Comparison of ENCODE assay signal across 9 mouse cellular contexts in the genomic region with DNA sequence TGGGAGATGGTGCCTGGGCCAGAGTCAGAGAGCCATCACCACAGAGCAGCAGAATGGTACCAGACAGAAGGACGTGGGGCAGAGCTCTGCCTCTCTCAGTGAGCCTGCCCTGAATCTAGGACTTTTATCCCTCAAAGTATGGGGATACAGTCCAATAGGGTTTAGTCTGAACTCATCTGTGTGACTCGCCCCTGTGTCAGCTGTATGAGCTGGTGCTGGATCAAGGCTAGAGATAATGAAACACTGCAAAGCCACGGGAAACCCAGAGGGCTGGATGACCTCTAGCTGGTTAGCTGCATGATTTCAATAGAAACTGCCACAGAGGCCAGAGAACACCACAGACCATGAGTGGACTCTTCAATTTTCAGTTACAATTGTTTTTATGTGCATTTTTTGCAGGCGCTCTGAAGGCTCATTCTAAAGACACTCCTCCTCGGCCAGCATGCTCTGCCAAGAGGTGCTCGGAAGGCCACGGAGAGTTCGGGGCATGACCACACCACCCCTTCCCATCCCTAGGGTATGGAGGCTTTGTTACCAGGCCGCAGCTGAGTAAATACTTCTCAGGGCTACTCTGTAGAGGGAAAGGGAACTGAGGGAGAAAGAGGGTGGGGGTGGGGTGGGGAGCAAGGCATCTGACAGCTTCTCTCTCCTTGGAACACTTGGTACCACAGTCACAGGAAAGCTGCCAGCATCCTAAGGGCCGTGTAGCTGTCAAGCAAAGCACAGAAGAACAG. TPM values are rescaled to one million over a fixed set of nuclear protein-coding genes. Genes with fewer than 3 reads are reported as not detected.
A peak's percentile ranks its signal among the peaks of the same experiment; 100 is the strongest.
DNase-seq lines count a peak whose midpoint lies in the region; ATAC-seq lines count a peak whose summit lies in the region.
"Had no signal": no experiment of that assay in that cellular context is flagged by ENCODE, and none has a peak within 500 bp of the region (broad histone marks: within the 10 kb centered on the region; RNA-seq: fewer than 3 reads in every experiment).

No protein-coding gene starts in this region.

- 50% methylated on average over 10 of the region's 10 CpGs for WGBS in heart, embryonic 10.5 days
- 60% methylated on average over 10 of the region's 10 CpGs for WGBS in heart, embryonic 11.5 days (ENCODE audit: insufficient replicate concordance)
- WGBS in hindbrain, embryonic 15.5 days = 25% methylated on average over 10 of the region's 10 CpGs
- WGBS in neural tube, embryonic 12.5 days = 28% methylated on average over 10 of the region's 10 CpGs

- H3K4me3 ChIP-seq in heart, embryonic 10.5 days = no peak overlapping the region
- H3K4me3 ChIP-seq in heart, embryonic 11.5 days (ENCODE audit: low read depth, low read length) = no peak overlapping the region
- no peak overlapping the region for H3K4me3 ChIP-seq in hindbrain, embryonic 15.5 days
- no peak overlapping the region for H3K4me3 ChIP-seq in neural tube, embryonic 12.5 days
- H3K4me3 ChIP-seq: limb, embryonic 13.5 days had no signal

- H3K36me3 ChIP-seq in heart, embryonic 10.5 days = no peaks in the 10 kb centered on the region
- H3K36me3 ChIP-seq in heart, embryonic 11.5 days (ENCODE audit: control insufficient read depth, insufficient read depth, low read length) = no peaks in the 10 kb centered on the region
- H3K36me3 ChIP-seq in hindbrain, embryonic 15.5 days = no peaks in the 10 kb centered on the region
- no peaks in the 10 kb centered on the region for H3K36me3 ChIP-seq in neural tube, embryonic 12.5 days
- H3K36me3 ChIP-seq: limb, embryonic 13.5 days had no signal

- no peaks in the 10 kb centered on the region for H3K27me3 ChIP-seq in heart, embryonic 10.5 days (ENCODE audit: insufficient read depth, poor library complexity, severe bottlenecking)
- H3K27me3 ChIP-seq in heart, embryonic 11.5 days (ENCODE audit: control insufficient read depth, insufficient read depth, low read length) = no peaks in the 10 kb centered on the region
- no peaks in the 10 kb centered on the region for H3K27me3 ChIP-seq in hindbrain, embryonic 15.5 days
- no peaks in the 10 kb centered on the region for H3K27me3 ChIP-seq in neural tube, embryonic 12.5 days (replicated peaks)
- H3K27me3 ChIP-seq: limb, embryonic 13.5 days had no signal

- peak overlapping the region; percentile 24; the same call in 1 of the 2 replicates for H3K27ac ChIP-seq in heart, embryonic 10.5 days
- H3K27ac ChIP-seq in heart, embryonic 11.5 days (ENCODE audit: low read depth, low read length) = no peak overlapping the region
- H3K27ac ChIP-seq in hindbrain, embryonic 15.5 days (replicated peaks) = peak overlapping the region; percentile 25; the same call in 1 of the 2 replicates
- no peak overlapping the region for H3K27ac ChIP-seq in neural tube, embryonic 12.5 days

- no peak for DNase-seq in heart, embryonic 10.5 days (ENCODE audit: low spot score)
- DNase-seq in adrenal gland, postnatal 14 days = peak; percentile 60
- DNase-seq in layer of hippocampus, postnatal 10 days (ENCODE audit: low spot score in 2 of 2) = no peak
- no peak for DNase-seq in right cerebral cortex, postnatal 25 days
- no peak for DNase-seq in frontal cortex, postnatal 25 days (ENCODE audit: low spot score in 2 of 2)

- peaks cover 15% of the 10 kb centered on the region for H3K4me1 ChIP-seq in heart, embryonic 10.5 days
- H3K4me1 ChIP-seq in heart, embryonic 11.5 days (ENCODE audit: control insufficient read depth, insufficient read depth, low read length) = peaks cover 3% of the 10 kb centered on the region; the same call in 1 of the 2 replicates
- 0 out of 2 replicates have a peak, but pooled peaks cover 7% of the 10 kb centered on the region for H3K4me1 ChIP-seq in hindbrain, embryonic 15.5 days (replicated peaks)
- peaks cover 11% of the 10 kb centered on the region for H3K4me1 ChIP-seq in neural tube, embryonic 12.5 days
- H3K4me1 ChIP-seq: limb, embryonic 13.5 days had no signal

- H3K9me3 ChIP-seq in heart, embryonic 10.5 days = no peaks in the 10 kb centered on the region
- no peaks in the 10 kb centered on the region for H3K9me3 ChIP-seq in heart, embryonic 11.5 days (replicated peaks; ENCODE audit: control insufficient read depth, low read length)
- H3K9me3 ChIP-seq in hindbrain, embryonic 15.5 days = no peaks in the 10 kb centered on the region
- no peaks in the 10 kb centered on the region for H3K9me3 ChIP-seq in neural tube, embryonic 12.5 days
- H3K9me3 ChIP-seq: limb, embryonic 13.5 days had no signal

- no peak overlapping the region for H3K4me2 ChIP-seq in heart, embryonic 11.5 days
- H3K4me2 ChIP-seq in hindbrain, embryonic 15.5 days = no peak overlapping the region
- H3K4me2 ChIP-seq in neural tube, embryonic 12.5 days (replicated peaks) = no peak overlapping the region
- H3K4me2 ChIP-seq: limb, embryonic 13.5 days had no signal

- ATAC-seq in heart, embryonic 11.5 days (replicated peaks; ENCODE audit: insufficient number of reproducible peaks, low FRiP score, low TSS enrichment) = no peak
- peak; percentile 30; the same call in 1 of the 2 replicates for ATAC-seq in hindbrain, embryonic 15.5 days (ENCODE audit: low FRiP score, low read depth)
- ATAC-seq in neural tube, embryonic 12.5 days (ENCODE audit: low FRiP score, low read depth) = 0 out of 2 replicates have a peak, but pooled peaks have one; percentile 17

- H3K9ac ChIP-seq in heart, embryonic 11.5 days (ENCODE audit: low read depth, low read length) = no peak overlapping the region
- H3K9ac ChIP-seq in hindbrain, embryonic 15.5 days = no peak overlapping the region
- no peak overlapping the region for H3K9ac ChIP-seq in neural tube, embryonic 12.5 days
- H3K9ac ChIP-seq: limb, embryonic 13.5 days had no signal

RNA-seq across cellular contexts. Expression of a gene that starts 48.0 kb away (rescaled TPM):
- polyA plus RNA-seq in heart, embryonic 10.5 days (2016; fragmentation: Nextera tagmentation; extraction: Ambion mirVana) = 82.3 and 85.7 TPM in 2 replicates
- 56.7 and 64.1 TPM in 2 replicates for polyA plus RNA-seq in heart, embryonic 11.5 days (2014; fragmentation: Nextera tagmentation; extraction: Ambion mirVana)
- total RNA-seq in adrenal gland, postnatal 14 days (2021) = 82.6 and 83.6 TPM in 2 replicates
- polyA plus RNA-seq in hindbrain, embryonic 15.5 days (2015; fragmentation: Nextera tagmentation; extraction: Ambion mirVana) = 65.1 and 65.3 TPM in 2 replicates
- 79.6 and 81.0 TPM in 2 replicates for polyA plus RNA-seq in neural tube, embryonic 12.5 days (2016; fragmentation: Nextera tagmentation; extraction: Ambion mirVana)
- total RNA-seq in layer of hippocampus, postnatal 10 days (2021) = 10 to 100 TPM; 56.3 to 62.4 TPM

RNA-seq across cellular contexts. Expression of a gene that starts 57.0 kb away (rescaled TPM):
- polyA plus RNA-seq in heart, embryonic 10.5 days (2016; fragmentation: Nextera tagmentation; extraction: Ambion mirVana) = 26.0 and 27.4 TPM in 2 replicates
- polyA plus RNA-seq in heart, embryonic 11.5 days (2014; fragmentation: Nextera tagmentation; extraction: Ambion mirVana) = 18.6 and 19.5 TPM in 2 replicates
- total RNA-seq in adrenal gland, postnatal 14 days (2021) = 55.2 and 61.7 TPM in 2 replicates
- 17.0 and 17.7 TPM in 2 replicates for polyA plus RNA-seq in hindbrain, embryonic 15.5 days (2015; fragmentation: Nextera tagmentation; extraction: Ambion mirVana)
- 20.8 and 22.1 TPM in 2 replicates for polyA plus RNA-seq in neural tube, embryonic 12.5 days (2016; fragmentation: Nextera tagmentation; extraction: Ambion mirVana)
- 10 to 100 TPM; 24.2 to 33.2 TPM for total RNA-seq in layer of hippocampus, postnatal 10 days (2021)

Comparison
In these comparisons a context has a peak if more than half of its experiments do, and no peak if none do; other contexts are left out.
1. H3K27ac ChIP-seq: peak in heart, embryonic 10.5 days (single experiment) and hindbrain, embryonic 15.5 days (single experiment); none in heart, embryonic 11.5 days (single experiment) and neural tube, embryonic 12.5 days (single experiment).